Mouse (Mus musculus) T-helper 17 cell (primary cell): ENCODE measurements around the gene Xlr4c.

Source experiments
- in situ Hi-C, 2 experiments: fragments of 300-600 bp; cut with MboI, MseI; formaldehyde crosslinking; loops; 1 replicate in 1 of 2; 2 replicates in 1 of 2; pipeline ENCODE4 v1.15.1; 2025; ENCODE audit warnings: high pct_unique_total_duplicates in 2 of 2

Gene Xlr4c

DNA sequence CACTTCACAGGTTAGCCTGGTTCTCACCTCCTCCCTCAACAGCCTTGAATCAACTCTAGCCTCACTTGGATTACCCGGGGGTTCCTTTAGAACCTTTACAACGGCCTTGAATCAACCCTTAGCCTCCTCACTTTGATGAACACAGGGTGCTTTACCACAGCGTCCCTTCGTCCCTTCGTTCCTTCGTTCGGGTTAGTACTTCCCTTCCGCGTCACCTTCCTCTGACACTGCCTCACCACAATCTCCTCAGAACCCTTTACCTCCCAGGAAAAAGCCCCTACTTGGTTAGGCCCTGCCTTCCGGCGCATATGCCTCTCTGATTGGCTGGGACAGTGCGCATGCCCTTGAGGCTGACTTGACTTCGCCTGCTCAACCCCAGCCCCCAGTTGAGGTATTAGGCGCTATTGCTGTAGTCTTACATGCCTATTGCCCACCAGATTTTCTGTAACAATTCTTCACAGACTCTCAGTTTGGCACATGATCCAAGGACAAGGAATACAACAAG is at the start of gene Xlr4c:
Gene Xlr4c (minus strand): TSS at position 310 of the 505 bp plus-strand sequence.
- in situ Hi-C loops, result loop anchor here (5.0 to 10.0 kb wide), 2 partner anchors 1699 to 1702 kb away; no protein-coding TSS in a partner anchor

DNA sequence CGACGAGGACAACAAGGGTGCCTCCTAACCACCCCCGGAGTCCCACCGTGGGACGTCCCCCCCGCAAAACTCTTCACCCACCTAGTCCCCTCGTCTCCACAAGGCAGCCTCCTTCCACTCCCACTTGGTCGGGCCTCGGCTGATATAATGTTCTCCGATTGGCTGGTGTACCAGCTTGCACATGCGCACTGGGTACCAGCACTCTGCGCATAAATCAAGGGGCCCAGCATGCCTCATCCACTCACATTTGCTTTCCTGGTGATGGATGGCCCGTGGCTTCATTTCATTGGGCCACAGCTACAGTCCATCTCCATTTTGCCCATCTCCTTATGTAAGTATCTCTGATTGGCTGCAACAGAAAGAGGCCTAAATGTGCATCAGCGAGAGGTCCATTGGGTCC is 22.3 kb upstream of the Xlr4c start, which contains the start of gene Xlr3c:
Gene Xlr3c (minus strand): TSS at position 121 of the 400 bp plus-strand sequence.
- in situ Hi-C loops, result loop anchor here (5.0 to 10.0 kb wide), 2 partner anchors 1430 to 1642 kb away; no protein-coding TSS in a partner anchor

- in situ Hi-C loops, result loop anchor here (5.0 to 10.0 kb wide), 3 partner anchors 70 to 1435 kb away; partner anchors contain the start of gene Xlr3b (in 1 of the 2)
Measured at GRCm38 (mm10) chrX:73262428-73262827, 19.5 kb upstream of the Xlr4c start.

DNA sequence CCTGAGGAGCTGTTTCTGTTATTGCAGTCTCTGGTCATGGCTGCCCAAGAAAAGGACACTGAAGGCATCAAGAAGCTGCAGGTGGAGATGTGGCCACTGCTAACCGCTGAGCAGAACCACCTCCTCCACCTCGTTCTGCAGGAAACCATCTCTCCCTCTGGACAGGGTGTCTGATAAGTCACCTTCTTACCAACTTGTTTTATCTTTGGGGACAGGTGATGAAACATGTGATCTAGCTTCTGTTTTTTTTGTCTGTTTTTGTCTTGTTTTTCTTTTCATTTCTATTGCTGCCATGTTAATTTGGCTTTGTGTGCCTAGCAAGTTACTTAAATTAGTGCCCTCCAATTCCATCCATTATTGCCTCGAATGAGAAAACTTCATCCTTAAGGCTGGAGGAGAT is 13.6 kb downstream of the Xlr4c start:
- in situ Hi-C loops, result no loop called here

- in situ Hi-C loops, result no loop called here
Measured at GRCm38 (mm10) chrX:73228606-73229214, 14.2 kb downstream of the Xlr4c start.

- in situ Hi-C loops, result no loop called here
Measured at GRCm38 (mm10) chrX:73227914-73228605, 14.9 kb downstream of the Xlr4c start, which contains the start of gene F8a. F8a (plus strand) TSS chrX:73228291.

DNA sequence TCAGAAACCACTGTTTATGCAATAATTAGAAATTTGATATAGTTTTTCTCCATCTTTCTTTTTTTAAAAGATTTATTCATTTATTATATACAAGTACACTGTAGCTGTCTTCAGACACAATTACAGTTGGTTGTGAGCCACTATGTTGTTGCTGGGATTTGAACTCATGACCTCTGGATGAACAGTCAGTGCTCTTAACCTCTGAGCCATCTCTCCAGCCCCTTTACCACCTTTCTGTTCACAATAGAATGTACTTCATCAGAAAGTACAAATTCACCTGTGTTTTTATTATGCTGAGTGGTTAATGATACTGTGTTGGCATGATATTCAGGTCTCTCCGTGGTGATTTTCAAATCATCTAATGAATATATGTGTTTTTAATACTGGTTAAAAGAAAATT is 17.6 kb downstream of the Xlr4c start:
- in situ Hi-C loops, result no loop called here

DNA sequence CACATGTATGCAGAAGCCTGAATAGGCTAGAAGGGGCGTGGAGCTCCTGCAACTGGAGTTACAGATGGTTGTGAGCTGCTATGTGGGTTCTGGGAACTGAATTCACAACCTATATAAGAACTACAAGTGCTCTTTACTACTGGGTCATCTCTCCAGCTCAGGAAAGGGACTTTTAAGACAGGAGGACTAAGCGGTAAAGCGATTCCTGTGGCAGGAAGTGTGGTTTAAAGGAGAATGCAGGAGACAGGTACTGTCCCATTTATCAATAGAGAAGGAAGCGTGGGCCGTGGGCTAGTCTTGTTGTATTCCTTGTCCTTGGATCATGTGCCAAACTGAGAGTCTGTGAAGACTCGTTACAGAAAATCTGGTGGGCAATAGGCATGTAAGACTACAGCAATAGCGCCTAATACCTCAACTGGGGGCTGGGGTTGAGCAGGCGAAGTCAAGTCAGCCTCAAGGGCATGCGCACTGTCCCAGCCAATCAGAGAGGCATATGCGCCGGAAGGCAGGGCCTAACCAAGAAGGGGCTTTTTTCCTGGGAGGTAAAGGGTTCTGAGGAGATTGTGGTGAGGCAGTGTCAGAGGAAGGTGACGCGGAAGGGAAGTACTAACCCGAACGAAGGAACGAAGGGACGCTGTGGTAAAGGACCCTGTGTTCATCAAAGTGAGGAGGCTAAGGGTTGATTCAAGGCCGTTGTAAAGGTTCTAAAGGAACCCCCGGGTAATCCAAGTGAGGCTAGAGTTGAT is 28.9 kb downstream of the Xlr4c start, which contains the start of gene Xlr4b:
Gene Xlr4b (plus strand): TSS at position 515 of the 746 bp plus-strand sequence.
- in situ Hi-C loops, result loop anchor here in 1 of 2 experiments (10.0 kb wide), 1 partner anchor 1511 kb away; no protein-coding TSS in a partner anchor

GRCm38 (mm10) chrX:73191934-73192333 is 51.0 kb downstream of the Xlr4c start, which contains the start of gene Xlr3b:
Xlr3b (plus strand) TSS chrX:73192207.
- in situ Hi-C loops, result loop anchor here (5.0 kb wide), 3 partner anchors 45 to 1715 kb away; partner anchors contain the start of genes DXBay18 (in 1 of the 2) and Xlr5b (in 1 of the 2)
